Mouse (Mus musculus) heart, postnatal 0 days (tissue): Measurements from ENCODE around the gene Fgd3.

ENCODE experiments used
- CTCF ChIP-seq: IDR thresholded peaks from 2 replicates; pipeline ENCODE4 v1.5.1; 2016; ENCODE audit warnings: antibody characterized with exemption, control low read depth, low read depth
- EP300 ChIP-seq: IDR thresholded peaks from 2 replicates; pipeline ENCODE4 v1.6.1; 2016; ENCODE audit warnings: antibody characterized with exemption, low read depth

- TF ChIP-seq CTCF (no peak), EP300 (no peak)
These were observed 73.5 kb downstream of the Fgd3 start for GRCm38 (mm10) chr13:49246626-49247025.
